Mouse (Mus musculus) G1E (cell line): ENCODE measurements around the gene Ephb1.

Source experiments
- CTCF ChIP-seq: IDR thresholded peaks from 2 replicates; pipeline ENCODE4 v1.5.1; 2012; ENCODE audit warnings: low read depth, low read length, inconsistent platforms, mixed read lengths
- GATA1 ChIP-seq: IDR thresholded peaks from 2 replicates; pipeline ENCODE4 v1.6.1; 2012; ENCODE audit warnings: borderline replicate concordance, low read length, inconsistent platforms, mixed read lengths
- POLR2AphosphoS5 ChIP-seq: IDR thresholded peaks from 2 replicates; pipeline ENCODE4 v1.6.1; 2012; ENCODE audit warnings: low read depth, low read length, inconsistent platforms; ENCODE audit not compliant: insufficient replicate concordance
- TAL1 ChIP-seq: conservative IDR thresholded peaks from 2 replicates; pipeline ENCODE4 v1.6.1; 2012; ENCODE audit warnings: low read depth, low read length, inconsistent platforms, mixed read lengths

- TF ChIP-seq CTCF (no peak), GATA1 (no peak), POLR2AphosphoS5 (no peak), TAL1 (no peak)
These were observed 287.9 kb downstream of the Ephb1 start for GRCm38 (mm10) chr9:102066601-102067000.
